ENCODE assay signal across 8 mouse cellular contexts in genomic region chr2:146044926-146045890, GRCm38 (mm10).
A peak's percentile ranks its signal among the peaks of the same experiment; 100 is the strongest.
DNase-seq lines count a peak whose midpoint lies in the region; ATAC-seq and TF ChIP-seq lines count a peak whose summit lies in the region.

No protein-coding gene starts in this region.

- H3K27me3 ChIP-seq in forebrain, embryonic 11.5 days (ENCODE audit: control insufficient read depth, insufficient read depth, low read length) = no peaks in the 10 kb centered on the region
- peaks cover 11% of the 10 kb centered on the region for H3K27me3 ChIP-seq in forebrain, embryonic 10.5 days (ENCODE audit: poor library complexity, severe bottlenecking)
- H3K27me3 ChIP-seq in forebrain, embryonic 12.5 days = 0 out of 2 replicates have a peak, but pooled peaks cover 3% of the 10 kb centered on the region
- no peaks in the 10 kb centered on the region for H3K27me3 ChIP-seq in midbrain, postnatal 0 days (ENCODE audit: insufficient read depth, low read length)

- no peak; the same call in 1 of the 2 replicates for ATAC-seq in forebrain, embryonic 11.5 days (replicated peaks; ENCODE audit: low FRiP score)
- peak; percentile 84; the same call in 1 of the 2 replicates for ATAC-seq in forebrain, embryonic 12.5 days (ENCODE audit: low FRiP score)
- ATAC-seq in midbrain, postnatal 0 days (ENCODE audit: low FRiP score) = peak; percentile 41; the same call in 1 of the 2 replicates

- no peaks in the 10 kb centered on the region for H3K9me3 ChIP-seq in forebrain, embryonic 11.5 days (ENCODE audit: control insufficient read depth, low read length)
- no peaks in the 10 kb centered on the region for H3K9me3 ChIP-seq in forebrain, embryonic 10.5 days
- no peaks in the 10 kb centered on the region for H3K9me3 ChIP-seq in forebrain, embryonic 12.5 days
- no peaks in the 10 kb centered on the region for H3K9me3 ChIP-seq in midbrain, postnatal 0 days (ENCODE audit: low read length)

- H3K36me3 ChIP-seq in forebrain, embryonic 11.5 days (ENCODE audit: control insufficient read depth, insufficient read depth, low read length) = no peaks in the 10 kb centered on the region
- no peaks in the 10 kb centered on the region for H3K36me3 ChIP-seq in forebrain, embryonic 10.5 days (replicated peaks)
- no peaks in the 10 kb centered on the region for H3K36me3 ChIP-seq in forebrain, embryonic 12.5 days (replicated peaks)
- H3K36me3 ChIP-seq in midbrain, postnatal 0 days (ENCODE audit: insufficient read depth, low read length) = no peaks in the 10 kb centered on the region

- no peak overlapping the region for H3K27ac ChIP-seq in forebrain, embryonic 11.5 days (ENCODE audit: low read depth, low read length)
- H3K27ac ChIP-seq in forebrain, embryonic 10.5 days = no peak overlapping the region
- peak overlapping the region; percentile 36; the same call in 1 of the 2 replicates for H3K27ac ChIP-seq in forebrain, embryonic 12.5 days
- no peak overlapping the region for H3K27ac ChIP-seq in midbrain, postnatal 0 days (ENCODE audit: low read depth, low read length)

- H3K4me2 ChIP-seq in forebrain, embryonic 11.5 days (ENCODE audit: low read depth, low read length, severe bottlenecking) = no peak overlapping the region
- H3K4me2 ChIP-seq in forebrain, embryonic 12.5 days = peak overlapping the region; percentile 8; the same call in 1 of the 2 replicates
- peak overlapping the region; percentile 41 for H3K4me2 ChIP-seq in midbrain, postnatal 0 days (ENCODE audit: low read depth, low read length, poor library complexity, severe bottlenecking)

- 66% methylated on average over 24 of the region's 24 CpGs for WGBS in forebrain, embryonic 11.5 days
- WGBS in forebrain, embryonic 10.5 days = 71% methylated on average over 24 of the region's 24 CpGs
- 55% methylated on average over 24 of the region's 24 CpGs for WGBS in forebrain, embryonic 12.5 days
- 34% methylated on average over 24 of the region's 24 CpGs for WGBS in midbrain, postnatal 0 days

- H3K4me3 ChIP-seq in forebrain, embryonic 11.5 days (ENCODE audit: low read depth, low read length) = no peak overlapping the region
- H3K4me3 ChIP-seq in forebrain, embryonic 10.5 days = no peak overlapping the region
- H3K4me3 ChIP-seq in forebrain, embryonic 12.5 days (replicated peaks) = no peak overlapping the region
- no peak overlapping the region for H3K4me3 ChIP-seq in midbrain, postnatal 0 days (ENCODE audit: low read depth, low read length)

- no peaks in the 10 kb centered on the region for H3K4me1 ChIP-seq in forebrain, embryonic 11.5 days (replicated peaks; ENCODE audit: control insufficient read depth, insufficient read depth, low read length)
- H3K4me1 ChIP-seq in forebrain, embryonic 10.5 days = peaks cover 30% of the 10 kb centered on the region
- H3K4me1 ChIP-seq in forebrain, embryonic 12.5 days = peaks cover 16% of the 10 kb centered on the region
- no peaks in the 10 kb centered on the region for H3K4me1 ChIP-seq in midbrain, postnatal 0 days (ENCODE audit: insufficient read depth, low read length)

- no peak for TF ChIP-seq CTCF in midbrain, postnatal 0 days (IDR thresholded peaks at IDR 0.05)

- peak; percentile 60 for DNase-seq in forebrain, embryonic 11.5 days (ENCODE audit: low spot score)
- no peak for DNase-seq in forebrain, embryonic 10.5 days (ENCODE audit: extremely low spot score, low spot score)
- peak; percentile 63 for DNase-seq in Muller cell, postnatal 12 days (ENCODE audit: inconsistent ontology term)
- peak; percentile 48 to 66 for DNase-seq in layer of hippocampus, adult 18-20 months (ENCODE audit: low spot score in 2 of 2)
- peak; percentile 87 for DNase-seq in midbrain, postnatal 0 days (ENCODE audit: low spot score)
- no peak for DNase-seq in thymus, postnatal 25 days
- DNase-seq in thymus, postnatal 14 days = no peak

- H3K9ac ChIP-seq in forebrain, embryonic 11.5 days (ENCODE audit: low read length) = no peak overlapping the region
- no peak overlapping the region for H3K9ac ChIP-seq in forebrain, embryonic 12.5 days
- no peak overlapping the region; the same call in 1 of the 2 replicates for H3K9ac ChIP-seq in midbrain, postnatal 0 days (replicated peaks; ENCODE audit: low read length, poor library complexity, severe bottlenecking)

Comparison
In these comparisons a context has a peak if more than half of its experiments do, and no peak if none do; other contexts are left out.
1. DNase-seq: peak in forebrain, embryonic 11.5 days (single experiment), Muller cell, postnatal 12 days (single experiment), layer of hippocampus, adult 18-20 months (2 of 2) and midbrain, postnatal 0 days (single experiment); none in forebrain, embryonic 10.5 days (single experiment), thymus, postnatal 25 days (single experiment) and thymus, postnatal 14 days (single experiment).